Comparison of ENCODE assay signal across 8 mouse cellular contexts in genomic region chr11:117655292-117656076, GRCm38 (mm10). TPM values are rescaled to one million over a fixed set of nuclear protein-coding genes. Genes with fewer than 3 reads are reported as not detected.
A peak's percentile ranks its signal among the peaks of the same experiment; 100 is the strongest.
DNase-seq lines count a peak whose midpoint lies in the region; ATAC-seq and TF ChIP-seq lines count a peak whose summit lies in the region.

No protein-coding gene starts in this region.

- TF ChIP-seq POLR2A in small intestine, adult 2 months (IDR thresholded peaks at IDR 0.05; ENCODE audit: low read depth, low read length) = no peak

- H3K4me1 ChIP-seq in hindbrain, postnatal 0 days (ENCODE audit: insufficient read depth, low read length) = peaks cover 19% of the 10 kb centered on the region
- H3K4me1 ChIP-seq in small intestine, adult 2 months (ENCODE audit: control insufficient read depth, insufficient read depth, insufficient read length, low read length) = peaks cover 5% of the 10 kb centered on the region

- H3K9ac ChIP-seq in hindbrain, postnatal 0 days (replicated peaks; ENCODE audit: low read length) = peak overlapping the region; percentile 98

- peak overlapping the region; percentile 94 for H3K4me3 ChIP-seq in gastrocnemius, adult 2 months
- peak overlapping the region; percentile 89 for H3K4me3 ChIP-seq in hindbrain, postnatal 0 days (ENCODE audit: low read length)
- peak overlapping the region; percentile 80 for H3K4me3 ChIP-seq in small intestine, adult 2 months (ENCODE audit: low read depth, low read length)

- peak; percentile 4; the same call in 1 of the 2 replicates for TF ChIP-seq CTCF in gastrocnemius, adult 2 months (IDR thresholded peaks at IDR 0.05)
- TF ChIP-seq CTCF in hindbrain, postnatal 0 days (IDR thresholded peaks at IDR 0.05; ENCODE audit: low read depth) = peak; percentile 47
- TF ChIP-seq CTCF in small intestine, adult 2 months (IDR thresholded peaks at IDR 0.05; ENCODE audit: extremely low read depth, insufficient read length, insufficient replicate concordance, low read depth, low read length) = no peak

- no peaks in the 10 kb centered on the region for H3K9me3 ChIP-seq in hindbrain, postnatal 0 days (ENCODE audit: low read length)

- WGBS in hindbrain, postnatal 0 days = under 1% methylated on average over 73 of the region's 80 CpGs
- under 1% methylated on average over 80 of the region's 80 CpGs for WGBS in small intestine, adult 2 months

- H3K4me2 ChIP-seq in hindbrain, postnatal 0 days (ENCODE audit: low read depth, low read length) = peak overlapping the region; percentile 77

- peak; percentile 47 to 60 for DNase-seq in adrenal gland, adult 18-20 months (ENCODE audit: low spot score in 2 of 2)
- DNase-seq in gastrocnemius, adult 2 months = peak; percentile 70
- DNase-seq in hindbrain, postnatal 0 days (ENCODE audit: low spot score) = peak; percentile 70
- peak; percentile 66 to 76 for DNase-seq in left cerebral cortex, postnatal 10 days (ENCODE audit: extremely low spot score in 1 of 2, low spot score in 2 of 2)

- no peaks in the 10 kb centered on the region for H3K27me3 ChIP-seq in hindbrain, postnatal 0 days (ENCODE audit: insufficient read depth, low read length)
- H3K27me3 ChIP-seq in small intestine, adult 2 months (ENCODE audit: control insufficient read depth, insufficient read depth, low read length) = peaks cover 6% of the 10 kb centered on the region; the same call in 1 of the 2 replicates

- ATAC-seq in common myeloid progenitor, adult 5-6 weeks (replicated peaks; ENCODE audit: low read depth, poor library complexity, severe bottlenecking) = 0 out of 2 replicates have a peak, but pooled peaks have one; percentile 4
- no peak for ATAC-seq in hindbrain, postnatal 0 days
- ATAC-seq in megakaryocyte-erythroid progenitor cell, adult 5-6 weeks (replicated peaks; ENCODE audit: low FRiP score, low TSS enrichment, poor library complexity, severe bottlenecking) = peak; percentile 45
- ATAC-seq in activated CD4-positive, CD25-positive, alpha-beta regulatory T cell, adult 4 months = no peak

- H3K36me3 ChIP-seq in hindbrain, postnatal 0 days (ENCODE audit: insufficient read depth, low read length) = no peaks in the 10 kb centered on the region
- no peaks in the 10 kb centered on the region for H3K36me3 ChIP-seq in small intestine, adult 2 months (ENCODE audit: control insufficient read depth, insufficient read depth, low read length)

- H3K27ac ChIP-seq in gastrocnemius, adult 2 months = peak overlapping the region; percentile 100
- peak overlapping the region; percentile 99 for H3K27ac ChIP-seq in hindbrain, postnatal 0 days
- peak overlapping the region; percentile 50 for H3K27ac ChIP-seq in small intestine, adult 2 months (ENCODE audit: insufficient read depth, low read depth, low read length)

- intact Hi-C loops in gastrocnemius, adult 2 months (cut with DNase I) = loop anchor here (2.0 to 5.0 kb wide), 2 partner anchors 57 to 268 kb away; no protein-coding TSS in a partner anchor
- intact Hi-C loops in left cerebral cortex, postnatal 10 days (cut with DNase I) = no loop called here

RNA-seq across cellular contexts. Expression of gene Tnrc6c, which starts 1.4 kb away (rescaled TPM):
- total RNA-seq in adrenal gland, adult 18-20 months (2021) = 10 to 100 TPM; 20.4 to 24.5 TPM
- total RNA-seq in common myeloid progenitor, adult 5-6 weeks (2017) = 17.7 and 22.4 TPM in 2 replicates
- 10 to 100 TPM; 18.5 to 24.8 TPM for total RNA-seq in gastrocnemius, adult 2 months (2021)
- 56.4 and 64.9 TPM in 2 replicates for total RNA-seq in hindbrain, postnatal 0 days (2014; rRNA removed)
- polyA plus RNA-seq in hindbrain, postnatal 0 days (2015; fragmentation: Nextera tagmentation; extraction: Ambion mirVana) = 18.3 and 19.7 TPM in 2 replicates
- 10 to 100 TPM; 63.5 to 71.0 TPM for total RNA-seq in left cerebral cortex, postnatal 10 days (2021)
- 27.1 and 32.2 TPM in 2 replicates for total RNA-seq in megakaryocyte-erythroid progenitor cell, adult 5-6 weeks (2014; fragmentation: Nextera tagmentation)
- total RNA-seq in megakaryocyte-erythroid progenitor cell, adult 5-6 weeks (2017) = 15.8 and 18.0 TPM in 2 replicates
- polyA plus RNA-seq in small intestine, adult 2 months (2012; rRNA removed) = 5.9 and 14.6 TPM in 2 replicates
- 10 to 100 TPM; 14.3 to 16.8 TPM for polyA plus RNA-seq in activated CD4-positive, CD25-positive, alpha-beta regulatory T cell, adult 4 months (2017; shearing (Covaris generic))

Comparison
In these comparisons a context has a peak if more than half of its experiments do, and no peak if none do; other contexts are left out.
1. ATAC-seq: peak in common myeloid progenitor, adult 5-6 weeks (single experiment) and megakaryocyte-erythroid progenitor cell, adult 5-6 weeks (single experiment); none in hindbrain, postnatal 0 days (single experiment) and activated CD4-positive, CD25-positive, alpha-beta regulatory T cell, adult 4 months (single experiment).
2. H3K27ac ChIP-seq: peak in every context shown above with its lines; median percentile 100 in gastrocnemius, adult 2 months; 99 in hindbrain, postnatal 0 days; 50 in small intestine, adult 2 months.
3. Peak in every context shown above with its lines, with median percentiles within 50 percentile points of each other: DNase-seq and H3K4me3 ChIP-seq.